In the genomic region with DNA sequence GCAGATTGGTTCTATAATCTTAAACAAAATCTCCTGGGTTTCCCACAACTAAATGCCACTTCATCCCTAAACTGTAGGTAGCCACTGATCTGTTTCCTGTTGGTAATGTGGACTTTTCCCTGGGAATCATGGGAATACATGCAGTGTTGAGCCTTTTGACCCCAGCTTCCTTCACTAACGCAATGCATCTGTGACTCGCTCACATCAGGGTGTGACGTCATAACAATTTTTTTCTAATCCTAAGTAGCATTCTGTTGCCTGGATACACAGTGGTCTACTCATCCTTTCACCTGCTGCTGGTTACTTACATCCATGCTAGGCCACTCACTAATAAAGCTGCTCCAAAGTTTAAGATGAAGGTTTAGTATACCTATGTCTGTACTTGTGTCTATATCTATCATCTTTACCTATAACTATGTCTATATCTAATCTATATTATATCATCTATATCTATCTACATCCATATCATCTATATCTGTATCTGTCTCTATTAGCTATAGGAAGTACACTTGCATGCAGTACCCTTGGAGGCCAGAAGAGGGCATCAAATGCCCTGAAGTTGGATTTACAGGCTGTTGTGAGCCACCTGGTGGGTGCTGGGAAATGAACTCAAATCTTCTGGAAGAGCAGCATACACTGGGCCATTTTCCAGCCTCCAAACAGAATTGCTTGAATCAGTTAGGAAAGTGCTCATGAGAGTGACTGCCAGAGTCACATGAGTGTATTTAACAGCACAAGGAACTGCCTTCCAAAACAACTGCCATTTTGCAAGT, we compare ENCODE assay signal across 8 mouse cellular contexts.
DNase-seq lines count a peak whose midpoint lies in the region; ATAC-seq and TF ChIP-seq lines count a peak whose summit lies in the region.

No protein-coding gene starts in this region.

- no peaks in the 10 kb centered on the region for H3K36me3 ChIP-seq in forebrain, postnatal 0 days (ENCODE audit: insufficient read depth)
- H3K36me3 ChIP-seq in forebrain, embryonic 12.5 days (replicated peaks), result no peaks in the 10 kb centered on the region

- no peaks in the 10 kb centered on the region for H3K4me1 ChIP-seq in forebrain, postnatal 0 days (ENCODE audit: insufficient read depth)
- H3K4me1 ChIP-seq in forebrain, embryonic 12.5 days, result no peaks in the 10 kb centered on the region

- TF ChIP-seq CTCF in forebrain, postnatal 0 days (IDR thresholded peaks at IDR 0.05; ENCODE audit: low read depth), result peak; percentile 51

- H3K9me3 ChIP-seq in forebrain, postnatal 0 days (ENCODE audit: low read length), result peaks cover 5% of the 10 kb centered on the region; the same call in 1 of the 2 replicates
- 0 out of 2 replicates have a peak, but pooled peaks cover 8% of the 10 kb centered on the region for H3K9me3 ChIP-seq in forebrain, embryonic 12.5 days

- H3K9ac ChIP-seq in forebrain, postnatal 0 days, result no peak overlapping the region
- no peak overlapping the region for H3K9ac ChIP-seq in forebrain, embryonic 12.5 days

- intact Hi-C loops in left cerebral cortex, postnatal 10 days (cut with DNase I), result no loop called here

- no peak overlapping the region for H3K4me3 ChIP-seq in forebrain, postnatal 0 days (ENCODE audit: low read depth, low read length)
- no peak overlapping the region for H3K4me3 ChIP-seq in forebrain, embryonic 12.5 days (replicated peaks)

- no peak for DNase-seq in forebrain, postnatal 0 days
- DNase-seq in 416B (ENCODE audit: low read depth), result peak; percentile 71
- peak; percentile 63 for DNase-seq in T-cell, adult 2 months (ENCODE audit: low spot score)
- no peak for DNase-seq in right cerebral cortex, adult 2 months (ENCODE audit: low spot score in 2 of 2)
- DNase-seq in left cerebral cortex, postnatal 10 days (ENCODE audit: extremely low spot score in 1 of 2, low spot score in 2 of 2), result no peak

- WGBS in forebrain, postnatal 0 days, result 91% methylated on average over 3 of the region's 3 CpGs
- 82% methylated on average over 3 of the region's 3 CpGs for WGBS in forebrain, embryonic 12.5 days

- H3K27ac ChIP-seq in forebrain, postnatal 0 days (ENCODE audit: low read depth, low read length), result no peak overlapping the region
- no peak overlapping the region for H3K27ac ChIP-seq in forebrain, embryonic 12.5 days

- H3K27me3 ChIP-seq in forebrain, postnatal 0 days (ENCODE audit: insufficient read depth, low read length), result no peaks in the 10 kb centered on the region
- no peaks in the 10 kb centered on the region for H3K27me3 ChIP-seq in forebrain, embryonic 12.5 days

- ATAC-seq in forebrain, postnatal 0 days, result no peak
- ATAC-seq in forebrain, embryonic 12.5 days (ENCODE audit: low FRiP score), result no peak
- ATAC-seq in megakaryocyte progenitor cell, adult 5-6 weeks (replicated peaks; ENCODE audit: poor library complexity), result peak; percentile 86
- no peak for ATAC-seq in cerebellum, adult (ENCODE audit: insufficient number of reproducible peaks, low FRiP score, low TSS enrichment)

- no peak overlapping the region for H3K4me2 ChIP-seq in forebrain, postnatal 0 days (ENCODE audit: low read depth)
- H3K4me2 ChIP-seq in forebrain, embryonic 12.5 days, result no peak overlapping the region

Comparison
In these comparisons a context has a peak if more than half of its experiments do, and no peak if none do; other contexts are left out.
1. DNase-seq: peak in 416B (single experiment) and T-cell, adult 2 months (single experiment); none in forebrain, postnatal 0 days (single experiment), right cerebral cortex, adult 2 months (0 of 2) and left cerebral cortex, postnatal 10 days (0 of 2).